ENCODE assay signal across 11 mouse cellular contexts in the genomic region with DNA sequence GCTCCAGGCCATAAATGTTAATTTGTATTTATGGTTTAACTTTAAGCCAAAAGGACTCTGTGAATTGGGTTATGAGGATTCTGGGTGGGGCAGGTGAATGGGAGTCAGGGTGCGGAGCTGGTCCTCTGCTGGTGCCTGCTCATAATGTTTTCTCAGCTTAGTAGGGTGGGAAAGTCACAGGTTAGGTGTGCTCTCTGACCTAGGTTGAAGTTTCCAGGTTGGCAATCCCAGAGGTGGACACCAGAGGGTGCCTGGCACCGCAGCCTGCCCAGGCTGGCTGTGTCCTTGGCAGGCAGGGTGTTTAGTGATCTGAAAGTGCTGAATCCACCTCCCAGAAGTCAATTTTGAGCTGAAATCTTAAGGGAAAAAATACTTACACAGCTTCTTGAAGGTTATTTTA.
DNase-seq lines count a peak whose midpoint lies in the region; ATAC-seq and TF ChIP-seq lines count a peak whose summit lies in the region.
"Had no signal": no experiment of that assay in that cellular context is flagged by ENCODE, and none has a peak within 500 bp of the region (broad histone marks: within the 10 kb centered on the region; RNA-seq: fewer than 3 reads in every experiment).

No protein-coding gene starts in this region.

- 72% methylated on average over 2 of the region's 2 CpGs for WGBS in intestine, postnatal 0 days
- WGBS in intestine, embryonic 16.5 days = 56% methylated on average over 2 of the region's 2 CpGs
- 59% methylated on average over 2 of the region's 2 CpGs for WGBS in stomach, postnatal 0 days

- TF ChIP-seq CTCF in intestine, postnatal 0 days (IDR thresholded peaks at IDR 0.05; ENCODE audit: low read depth) = peak; percentile 46
- TF ChIP-seq CTCF in testis, adult 2 months (IDR thresholded peaks at IDR 0.05; ENCODE audit: control insufficient read depth, insufficient read depth, insufficient replicate concordance, low read depth, low read length) = peak; percentile 68; the same call in 1 of the 2 replicates
- peak; percentile 61 for TF ChIP-seq CTCF in stomach, postnatal 0 days (IDR thresholded peaks at IDR 0.05; ENCODE audit: low read depth)

- H3K4me2 ChIP-seq in intestine, postnatal 0 days (replicated peaks; ENCODE audit: low read depth) = no peak overlapping the region
- H3K4me2 ChIP-seq in intestine, embryonic 16.5 days (ENCODE audit: low read depth, low read length) = no peak overlapping the region
- no peak overlapping the region for H3K4me2 ChIP-seq in stomach, postnatal 0 days (replicated peaks; ENCODE audit: low read depth)
- H3K4me2 ChIP-seq: embryonic facial prominence, embryonic 12.5 days had no signal

- TF ChIP-seq POLR2A in testis, adult 2 months (IDR thresholded peaks at IDR 0.05; ENCODE audit: control insufficient read depth, low read depth, low read length) = no peak

- H3K27ac ChIP-seq in intestine, postnatal 0 days (ENCODE audit: low read depth, low read length) = no peak overlapping the region
- H3K27ac ChIP-seq in intestine, embryonic 16.5 days (ENCODE audit: low read length) = no peak overlapping the region
- H3K27ac ChIP-seq in testis, adult 2 months (ENCODE audit: control insufficient read depth, insufficient read depth, low read depth, low read length) = no peak overlapping the region
- no peak overlapping the region for H3K27ac ChIP-seq in stomach, postnatal 0 days (replicated peaks)
- H3K27ac ChIP-seq: embryonic facial prominence, embryonic 12.5 days had no signal

- no peaks in the 10 kb centered on the region for H3K27me3 ChIP-seq in intestine, postnatal 0 days (replicated peaks; ENCODE audit: control insufficient read depth, insufficient read depth, low read length)
- H3K27me3 ChIP-seq in intestine, embryonic 16.5 days (replicated peaks; ENCODE audit: control insufficient read depth, insufficient read depth, low read length) = no peaks in the 10 kb centered on the region
- no peaks in the 10 kb centered on the region for H3K27me3 ChIP-seq in testis, adult 2 months (ENCODE audit: control insufficient read depth, insufficient read depth, low read length)
- H3K27me3 ChIP-seq in stomach, postnatal 0 days (ENCODE audit: control insufficient read depth, insufficient read depth, low read length) = no peaks in the 10 kb centered on the region
- H3K27me3 ChIP-seq: embryonic facial prominence, embryonic 12.5 days had no signal

- H3K4me3 ChIP-seq in intestine, postnatal 0 days (ENCODE audit: low read depth, low read length) = no peak overlapping the region
- no peak overlapping the region for H3K4me3 ChIP-seq in intestine, embryonic 16.5 days (ENCODE audit: low read length)
- H3K4me3 ChIP-seq in testis, adult 2 months (ENCODE audit: control insufficient read depth, low read depth, low read length) = no peak overlapping the region
- H3K4me3 ChIP-seq in stomach, postnatal 0 days (ENCODE audit: low read depth, low read length) = no peak overlapping the region
- H3K4me3 ChIP-seq: embryonic facial prominence, embryonic 12.5 days had no signal

- no peak for DNase-seq in testis, postnatal 14 days (ENCODE audit: low spot score)
- peak; percentile 56 to 59 for DNase-seq in cerebellum, postnatal 10 days
- DNase-seq in stomach, postnatal 0 days (ENCODE audit: low spot score) = peak; percentile 29
- no peak for DNase-seq in thymus, postnatal 10 days (ENCODE audit: low spot score in 2 of 2)
- DNase-seq in gastrocnemius, adult 8-10 months (ENCODE audit: low spot score in 2 of 2) = no peak
- DNase-seq: gastrocnemius, postnatal 25 days; layer of hippocampus, adult 9-11 months had no signal

- TF ChIP-seq EP300 in stomach, postnatal 0 days (optimal IDR thresholded peaks at IDR 0.05) = no peak

- no peak overlapping the region for H3K9ac ChIP-seq in intestine, postnatal 0 days (ENCODE audit: low read depth, low read length)
- H3K9ac ChIP-seq in intestine, embryonic 16.5 days (ENCODE audit: low read depth, low read length) = no peak overlapping the region
- H3K9ac ChIP-seq in stomach, postnatal 0 days (ENCODE audit: low read length) = no peak overlapping the region
- H3K9ac ChIP-seq: embryonic facial prominence, embryonic 12.5 days had no signal

- no peaks in the 10 kb centered on the region for H3K9me3 ChIP-seq in intestine, postnatal 0 days (ENCODE audit: control insufficient read depth)
- H3K9me3 ChIP-seq in intestine, embryonic 16.5 days (ENCODE audit: control insufficient read depth, low read length) = no peaks in the 10 kb centered on the region
- no peaks in the 10 kb centered on the region for H3K9me3 ChIP-seq in stomach, postnatal 0 days (ENCODE audit: control insufficient read depth, low read length)
- H3K9me3 ChIP-seq: embryonic facial prominence, embryonic 12.5 days had no signal

- no peaks in the 10 kb centered on the region for H3K36me3 ChIP-seq in intestine, postnatal 0 days (ENCODE audit: control insufficient read depth, insufficient read depth)
- no peaks in the 10 kb centered on the region for H3K36me3 ChIP-seq in intestine, embryonic 16.5 days (ENCODE audit: control insufficient read depth, insufficient read depth, low read length)
- H3K36me3 ChIP-seq in testis, adult 2 months (ENCODE audit: control insufficient read depth, insufficient read depth, low read length) = no peaks in the 10 kb centered on the region
- no peaks in the 10 kb centered on the region for H3K36me3 ChIP-seq in stomach, postnatal 0 days (ENCODE audit: control insufficient read depth, insufficient read depth, low read length)
- H3K36me3 ChIP-seq: embryonic facial prominence, embryonic 12.5 days had no signal

- no peaks in the 10 kb centered on the region for H3K4me1 ChIP-seq in intestine, postnatal 0 days (replicated peaks; ENCODE audit: control insufficient read depth, insufficient read depth, low read length)
- no peaks in the 10 kb centered on the region for H3K4me1 ChIP-seq in intestine, embryonic 16.5 days (ENCODE audit: control insufficient read depth, insufficient read depth, low read length)
- no peaks in the 10 kb centered on the region for H3K4me1 ChIP-seq in testis, adult 2 months (ENCODE audit: control insufficient read depth, insufficient read depth, low read length)
- no peaks in the 10 kb centered on the region for H3K4me1 ChIP-seq in stomach, postnatal 0 days (replicated peaks; ENCODE audit: control insufficient read depth, insufficient read depth)
- H3K4me1 ChIP-seq: embryonic facial prominence, embryonic 12.5 days had no signal

- ATAC-seq in intestine, postnatal 0 days = no peak
- no peak for ATAC-seq in intestine, embryonic 16.5 days
- no peak for ATAC-seq in stomach, postnatal 0 days (ENCODE audit: low FRiP score, low TSS enrichment)

Comparison
In these comparisons a context has a peak if more than half of its experiments do, and no peak if none do; other contexts are left out.
1. DNase-seq: peak in cerebellum, postnatal 10 days (2 of 2) and stomach, postnatal 0 days (single experiment); none in testis, postnatal 14 days (single experiment), thymus, postnatal 10 days (0 of 2) and gastrocnemius, adult 8-10 months (0 of 2).
2. Peak in every context shown above with its lines, with median percentiles within 50 percentile points of each other: CTCF ChIP-seq.